Mouse (Mus musculus) urinary bladder, adult 18-20 months (tissue): ENCODE measurements around the gene Fkbpl.

Experiments used
- DNase-seq, 2 experiments: peaks; one replicate each; pipeline ENCODE4 v3.0.0; 2022; ENCODE audit warnings: low spot score in 2 of 2, mixed read lengths in 2 of 2

Fkbpl gene

GRCm38 (mm10) chr17:34644608-34645007 is at the start of gene Fkbpl:
Gene Fkbpl (plus strand): TSS chr17:34644764.
- peak; percentile 92 to 93 for DNase-seq

DNA sequence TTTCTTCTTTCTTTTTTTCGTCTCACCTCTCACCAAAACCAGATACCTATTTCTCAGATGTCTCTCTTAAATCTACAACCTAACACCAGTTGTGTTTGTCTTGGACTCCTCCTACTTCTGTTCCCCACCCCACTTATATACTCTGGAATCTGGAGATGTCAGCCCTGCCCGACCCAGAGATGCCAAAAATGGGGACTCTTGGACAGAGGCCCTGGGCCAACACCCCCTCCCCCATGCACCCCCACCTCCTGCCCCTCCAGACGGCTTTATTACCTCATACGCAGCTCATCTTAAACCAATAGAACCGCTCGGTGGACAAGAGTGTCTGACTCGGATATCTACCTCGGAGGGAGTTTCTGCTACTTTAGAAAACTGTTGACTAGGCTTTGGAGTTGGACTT is 48.5 kb upstream of the Fkbpl start:
- no peak for DNase-seq

DNA sequence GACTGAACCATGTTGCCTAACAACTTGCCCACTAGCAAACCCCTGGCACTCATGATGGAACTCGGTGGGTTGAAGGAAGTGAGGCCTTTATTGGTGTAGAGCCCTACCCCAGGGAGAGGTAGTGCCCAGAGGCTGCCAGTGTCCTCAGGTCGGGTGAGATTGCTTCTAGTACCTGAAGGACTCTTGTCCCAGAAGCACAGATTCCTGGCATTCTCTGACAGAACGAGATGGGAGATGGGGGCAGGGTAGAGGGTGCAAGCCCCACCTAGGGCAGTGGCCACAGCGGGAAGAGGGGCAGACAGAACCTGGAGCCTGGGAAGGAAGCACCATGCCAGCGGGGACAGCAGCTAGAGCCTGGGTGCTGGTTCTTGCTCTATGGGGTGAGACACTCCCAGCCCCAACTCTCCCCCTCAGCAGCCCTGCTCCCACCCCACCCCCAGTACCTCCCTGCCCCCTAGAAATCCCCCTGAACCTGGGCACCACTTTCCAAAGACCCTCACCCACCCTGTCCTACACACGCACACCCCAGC is 46.9 kb upstream of the Fkbpl start, which contains the start of gene Ager:
Gene Ager (plus strand): TSS at position 297 of the 530 bp plus-strand sequence.
- no peak for DNase-seq

DNA sequence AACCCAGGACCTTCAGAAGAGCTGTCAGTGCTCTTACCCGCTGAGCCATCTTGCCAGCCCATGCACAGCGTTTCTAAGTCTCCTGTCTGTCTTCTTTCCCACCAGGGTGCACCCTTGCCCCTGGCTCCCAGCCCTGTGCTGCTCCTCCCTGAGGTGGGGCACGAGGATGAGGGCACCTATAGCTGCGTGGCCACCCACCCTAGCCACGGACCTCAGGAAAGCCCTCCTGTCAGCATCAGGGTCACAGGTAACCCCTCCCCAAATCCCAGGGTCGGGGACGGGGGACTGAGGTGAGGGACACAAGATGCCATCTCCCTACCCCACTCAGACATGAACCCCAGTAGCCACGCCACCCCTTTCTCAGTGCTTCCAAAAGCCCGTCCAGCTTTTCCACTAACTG is 44.7 kb upstream of the Fkbpl start:
- DNase-seq: no peak

DNA sequence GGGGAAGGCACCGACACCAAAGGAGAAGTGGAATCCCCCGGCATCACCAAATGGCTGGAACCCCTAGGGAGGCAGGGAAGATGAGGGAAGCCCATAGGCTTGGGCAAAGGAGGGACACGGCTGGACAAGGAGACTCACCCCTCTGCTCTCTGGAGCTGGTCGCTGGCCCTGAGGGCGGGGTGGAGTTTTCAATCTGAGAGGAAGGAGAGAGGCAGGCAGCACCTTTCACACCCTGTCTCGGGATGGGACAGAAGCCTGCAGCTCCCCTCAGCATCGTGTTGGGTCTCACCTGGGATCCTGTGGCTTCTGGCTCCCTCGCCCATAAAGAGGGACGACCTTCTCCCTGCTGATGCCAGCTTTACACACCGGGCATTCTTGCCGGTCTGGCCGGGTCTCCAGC is 42.8 kb upstream of the Fkbpl start:
- DNase-seq: no peak

- peak; percentile 94 to 97 for DNase-seq
These were observed 41.0 kb upstream of the Fkbpl start, which contains the start of gene Rnf5 for GRCm38 (mm10) chr17:34603375-34604060. Gene Rnf5 (minus strand): TSS chr17:34603690.

- DNase-seq: peak; percentile 80 to 98
These were observed 40.5 kb upstream of the Fkbpl start, which contains the start of gene Agpat1 for GRCm38 (mm10) chr17:34604061-34604508. Gene Agpat1 (plus strand): TSS chr17:34604262.

DNA sequence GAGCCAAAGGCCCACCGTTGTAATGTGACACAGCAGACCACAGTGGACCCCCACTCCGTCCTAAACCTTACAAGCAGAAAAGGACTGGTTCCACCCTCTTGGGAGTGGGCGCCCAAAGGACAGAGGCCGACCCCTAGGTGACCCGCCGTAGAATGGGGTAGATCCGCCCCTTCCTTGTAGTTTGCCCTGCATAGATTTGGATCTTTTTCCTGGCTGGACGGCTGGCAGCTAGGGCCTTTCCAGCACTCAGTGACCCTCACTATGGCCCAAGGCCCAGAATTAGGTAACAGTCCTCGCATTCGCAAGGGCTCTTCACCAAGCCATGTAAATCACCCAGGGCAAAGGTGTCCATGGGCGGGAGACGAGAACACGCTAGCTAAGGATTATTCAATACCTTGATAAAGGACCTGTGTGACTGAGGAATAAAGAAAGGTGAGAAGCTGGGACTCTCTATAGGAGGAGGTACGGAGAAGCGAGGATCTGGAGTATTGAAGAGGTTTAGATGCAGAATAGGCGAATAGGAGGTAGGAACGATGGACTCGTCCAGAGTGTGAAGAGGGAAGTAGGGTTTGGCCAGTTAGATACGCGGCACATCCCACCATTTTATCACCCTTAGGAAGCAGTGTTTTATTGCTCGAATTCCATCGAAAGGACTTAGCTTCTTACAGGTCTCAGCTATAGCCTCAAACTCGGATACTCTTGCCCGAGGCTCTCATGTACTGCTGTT is 39.9 kb upstream of the Fkbpl start:
- DNase-seq: peak in 1 of 2 experiments; percentile 34

GRCm38 (mm10) chr17:34605609-34606008 is 39.0 kb upstream of the Fkbpl start:
- DNase-seq: peak; percentile 95 to 98

DNA sequence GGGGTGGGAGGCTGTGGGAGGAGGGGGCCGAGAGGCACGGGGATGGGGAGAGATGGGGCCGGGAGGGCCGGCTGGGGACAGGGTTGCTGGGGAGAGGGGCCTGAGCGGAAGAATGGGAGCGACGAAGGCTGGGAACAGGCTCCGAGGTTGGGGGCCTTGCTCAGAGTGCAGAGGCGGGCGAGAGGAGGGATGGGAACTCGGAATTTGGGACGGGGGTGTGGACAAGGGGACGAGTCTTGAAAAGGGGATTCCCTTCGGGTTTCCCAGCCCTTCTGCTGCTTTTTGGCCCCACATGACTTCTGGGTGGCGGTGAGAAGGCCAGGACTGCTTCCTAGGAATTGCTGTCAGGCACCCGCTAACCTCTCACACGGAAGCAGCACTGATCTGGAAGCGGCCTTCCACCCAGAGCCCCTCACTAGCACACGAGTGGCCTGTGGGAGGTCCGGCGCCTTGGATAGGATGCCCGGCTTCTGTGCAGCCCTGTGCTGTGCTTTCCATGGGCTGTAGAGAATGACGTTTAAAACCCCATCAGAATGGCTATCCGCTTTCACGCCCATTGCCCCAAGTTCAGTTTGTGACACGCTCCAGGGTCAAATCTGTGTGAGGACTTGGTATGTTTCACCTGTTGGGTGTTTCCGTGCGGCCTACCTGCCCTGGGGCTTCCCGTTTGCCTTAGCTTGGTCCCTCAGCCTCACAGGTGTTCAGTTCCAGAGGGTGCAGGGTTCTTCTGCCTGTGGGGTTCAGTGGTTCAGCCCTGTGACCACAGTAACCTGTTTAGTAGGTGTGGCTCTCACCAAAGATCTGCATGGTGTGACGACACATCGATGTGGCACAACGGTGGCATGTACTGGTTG is 38.2 kb upstream of the Fkbpl start:
- no peak for DNase-seq

DNA sequence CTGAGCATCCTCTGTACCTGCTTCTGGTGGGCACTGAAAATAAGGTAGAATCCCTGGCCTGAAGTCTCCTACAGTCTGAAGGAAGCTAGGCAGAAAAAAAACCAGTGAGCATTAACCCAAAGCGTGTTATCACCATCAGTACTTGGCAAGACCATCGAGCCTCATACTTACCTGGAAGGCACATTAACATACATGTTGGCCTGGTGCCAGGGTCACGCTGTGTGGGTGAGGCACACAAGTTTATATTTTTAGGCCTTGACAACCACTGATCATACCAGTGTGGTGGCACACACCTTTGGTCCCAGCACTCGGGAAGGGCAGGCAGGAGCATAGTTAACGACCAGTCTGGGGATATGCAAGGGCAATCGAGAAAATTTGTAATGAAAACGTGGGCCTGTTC is 36.6 kb upstream of the Fkbpl start:
- DNase-seq: no peak

- no peak for DNase-seq
These were observed 33.5 kb upstream of the Fkbpl start for GRCm38 (mm10) chr17:34611050-34611449.

DNA sequence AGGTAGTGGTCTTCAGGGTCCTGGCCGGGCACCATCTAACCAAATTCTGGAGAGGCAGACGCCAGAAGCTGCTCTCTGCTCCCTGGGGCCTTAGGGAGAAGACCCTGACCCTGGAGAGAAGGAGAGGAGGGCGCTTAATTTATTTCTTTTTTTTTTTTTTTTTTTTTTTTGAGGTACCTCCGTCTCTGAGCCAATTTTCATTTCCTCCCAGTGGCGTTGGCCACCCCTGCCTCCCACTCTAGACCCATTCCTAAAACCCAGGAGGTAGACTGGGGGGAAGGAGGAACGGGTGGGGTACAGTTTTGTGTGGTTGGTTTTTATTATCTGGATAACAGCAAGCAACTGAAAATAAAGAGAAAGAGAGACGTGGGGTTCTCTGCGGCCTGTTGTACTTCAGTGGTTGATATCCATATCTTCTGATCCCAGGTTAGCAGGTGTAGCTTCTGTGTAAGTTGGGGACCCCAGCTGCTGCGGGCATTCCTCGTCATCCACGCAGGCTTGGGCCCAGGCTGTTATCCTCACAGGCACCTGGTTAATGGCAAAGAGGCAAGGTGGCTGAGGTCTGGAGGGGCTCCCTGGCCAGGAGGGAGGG is 31.4 kb upstream of the Fkbpl start:
- DNase-seq: no peak

DNA sequence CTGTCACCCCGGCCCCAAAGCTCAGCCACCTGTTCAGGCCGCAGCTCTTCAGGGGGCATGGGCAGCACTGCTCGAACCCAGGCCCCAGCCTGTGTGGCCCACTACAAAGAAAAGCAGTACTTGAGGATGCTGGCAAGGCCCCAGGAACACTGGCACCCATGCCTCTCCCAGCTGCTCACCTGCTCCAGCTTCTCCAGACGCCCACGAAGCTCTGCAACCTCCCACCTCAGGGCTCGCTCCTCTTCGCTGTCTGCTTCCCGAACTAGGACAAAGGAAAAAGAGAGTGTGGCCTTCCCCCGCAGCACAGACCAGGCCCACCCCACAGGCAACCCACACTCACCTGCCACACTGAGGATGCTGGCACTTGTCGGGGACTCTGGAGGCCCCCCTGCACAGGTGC is 30.7 kb upstream of the Fkbpl start:
- no peak for DNase-seq

- no peak for DNase-seq
These were observed 28.7 kb upstream of the Fkbpl start, which contains the start of gene Egfl8 for GRCm38 (mm10) chr17:34615871-34616270. Gene Egfl8 (minus strand): TSS chr17:34615971.

DNA sequence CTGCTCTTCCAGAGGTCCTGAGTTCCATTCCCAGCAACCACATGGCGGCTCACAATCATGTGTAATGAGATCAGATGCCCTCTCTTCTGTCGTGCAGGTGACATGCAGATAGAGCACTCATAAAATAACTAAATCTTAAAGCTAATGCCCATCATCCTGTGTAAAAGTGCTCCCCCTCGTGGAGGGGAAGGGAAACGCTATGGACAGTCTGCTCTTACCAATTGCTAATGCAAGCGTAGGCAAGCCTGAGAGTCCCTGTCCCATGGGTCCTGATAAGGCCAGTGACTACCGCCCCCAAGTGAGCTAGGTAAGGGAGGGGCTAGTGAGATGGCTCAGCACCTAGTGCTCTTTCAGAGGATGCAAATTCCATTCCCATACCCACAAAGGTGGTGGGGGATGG is 25.6 kb upstream of the Fkbpl start:
- DNase-seq: peak in 1 of 2 experiments; percentile 68

GRCm38 (mm10) chr17:34621006-34621405 is 23.6 kb upstream of the Fkbpl start:
- DNase-seq: no peak

- no peak for DNase-seq
These were observed 21.4 kb upstream of the Fkbpl start for GRCm38 (mm10) chr17:34623161-34623560.

DNA sequence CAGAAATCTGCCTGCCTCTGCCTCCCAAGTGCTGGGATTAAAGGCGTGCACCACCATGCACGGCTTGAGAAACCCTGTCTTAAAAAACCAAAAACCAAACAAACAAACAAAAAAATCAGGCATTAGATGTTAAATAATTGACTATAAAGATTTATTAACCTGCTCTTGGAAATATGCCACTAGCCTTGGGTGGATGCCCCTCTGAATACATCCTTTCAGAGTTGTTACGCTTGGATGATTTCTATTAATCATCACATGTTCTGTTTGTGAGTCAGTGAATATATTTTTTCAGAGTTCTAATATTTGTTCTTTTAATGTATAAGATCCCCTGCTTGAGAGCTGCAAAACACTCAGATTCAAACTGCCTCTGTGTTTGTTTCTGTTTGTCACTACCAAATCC is 19.6 kb upstream of the Fkbpl start:
- DNase-seq: no peak

DNA sequence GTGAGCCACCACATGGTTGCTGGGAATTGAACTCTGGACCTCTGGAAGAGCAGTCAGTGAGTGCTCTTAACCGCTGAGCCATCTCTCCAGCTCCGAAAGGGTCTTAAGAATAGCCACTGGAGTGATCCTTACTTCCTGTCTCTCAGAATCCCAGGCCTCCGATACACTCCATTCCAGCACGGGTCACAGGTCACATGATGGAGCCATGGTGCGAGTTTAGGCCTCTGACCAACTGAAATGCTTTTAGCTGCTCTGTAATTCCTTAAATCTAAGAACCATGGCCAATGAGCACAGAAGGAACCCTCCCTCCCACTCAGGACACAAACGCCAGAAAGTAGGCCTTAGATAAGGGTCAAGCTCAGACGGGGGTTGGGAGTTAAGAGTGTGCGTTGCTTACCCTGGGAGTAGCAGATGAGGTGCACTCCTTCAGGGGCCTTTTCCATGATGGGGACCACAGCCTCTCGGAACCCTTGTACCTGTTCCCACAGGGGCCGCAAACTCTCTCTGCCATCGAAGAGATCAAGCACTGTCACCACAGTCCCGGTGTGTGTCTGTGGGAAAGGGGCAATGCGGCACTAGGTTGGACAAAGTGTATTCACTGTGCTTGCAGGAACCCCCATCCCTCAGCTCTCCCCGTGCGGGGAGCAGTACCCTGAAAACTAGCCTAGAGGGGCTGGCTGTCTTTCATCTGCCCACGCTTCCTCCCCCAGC is 18.3 kb upstream of the Fkbpl start:
- no peak for DNase-seq

GRCm38 (mm10) chr17:34626773-34627092 is 17.8 kb upstream of the Fkbpl start:
- DNase-seq: no peak
